Mouse (Mus musculus) CH12.LX (cell line): ENCODE data around the gene Dazl. TPM values are rescaled to one million over a fixed set of nuclear protein-coding genes. Genes with fewer than 3 reads are reported as not detected.

ENCODE experiments used
- DNase-seq: peaks from one replicate; pipeline ENCODE4 v3.0.0-alpha.2; 2013; ENCODE audit errors: extremely low read depth
- H3K27ac ChIP-seq: 2 replicates; pipeline ENCODE4 v1.5.1; 2012; ENCODE audit warnings: low read depth, mild to moderate bottlenecking, control low read depth, moderate library complexity; ENCODE audit not compliant: insufficient read depth
- H3K27me3 ChIP-seq: replicated peaks from 2 replicates; pipeline ENCODE3; 2012; ENCODE audit warnings: inconsistent platforms
- H3K36me3 ChIP-seq, 2 experiments: replicated peaks in 1 of 2; 2 replicates each; pipeline versions ENCODE3 to v1.6.1; 2012; ENCODE audit warnings: inconsistent platforms in 1 of 2, low read length in 1 of 2, mild to moderate bottlenecking in 1 of 2, mixed read lengths in 1 of 2, moderate library complexity in 1 of 2; ENCODE audit not compliant: control insufficient read depth in 1 of 2, insufficient read depth in 1 of 2
- H3K4me1 ChIP-seq, 2 experiments: 2 replicates each; pipeline ENCODE4 v1.6.1; 2012; ENCODE audit warnings: inconsistent platforms in 1 of 2, moderate library complexity in 1 of 2; ENCODE audit not compliant: insufficient read depth in 2 of 2, control insufficient read depth in 1 of 2
- H3K4me2 ChIP-seq: 2 replicates; pipeline ENCODE4 v1.6.1; 2012; ENCODE audit warnings: low read depth, mild to moderate bottlenecking, control low read depth; ENCODE audit not compliant: poor library complexity, insufficient read depth, severe bottlenecking
- H3K4me3 ChIP-seq, 3 experiments: fragments of 150-350 bp in 1 of 3; sonication (generic) in 1 of 3; replicated peaks in 1 of 3; 2 replicates each; pipeline versions ENCODE3 to v1.5.1; 2011 to 2012; ENCODE audit warnings: low read depth in 2 of 3, low read length in 2 of 3, mild to moderate bottlenecking in 2 of 3, moderate library complexity in 2 of 3, control low read depth in 1 of 3, improper control_type of control experiment in 1 of 3, inconsistent platforms in 1 of 3, mixed read lengths in 1 of 3; ENCODE audit not compliant: poor library complexity in 1 of 3
- H3K79me2 ChIP-seq: replicated peaks from 2 replicates; pipeline ENCODE4 v1.6.1; 2012; ENCODE audit warnings: mild to moderate bottlenecking, moderate library complexity; ENCODE audit not compliant: control insufficient read depth, poor library complexity, insufficient read depth, severe bottlenecking; ENCODE audit errors: extremely low read depth
- H3K9ac ChIP-seq: 2 replicates; pipeline ENCODE4 v1.6.1; 2012; ENCODE audit warnings: low read depth, mild to moderate bottlenecking, control low read depth, moderate library complexity; ENCODE audit not compliant: insufficient read depth
- H3K9me3 ChIP-seq: replicated peaks from 2 replicates; pipeline ENCODE3; 2012; ENCODE audit warnings: low read length, inconsistent platforms, mixed read lengths
- CHD1 ChIP-seq: IDR thresholded peaks from 2 replicates; pipeline ENCODE4 v1.6.1; 2012; ENCODE audit warnings: low read depth, low read length, improper control_type of control experiment, inconsistent platforms
- CHD2 ChIP-seq: IDR thresholded peaks from 2 replicates; pipeline ENCODE4 v1.6.1; 2011; ENCODE audit warnings: low read length, improper control_type of control experiment
- ELF1 ChIP-seq: IDR thresholded peaks from 2 replicates; pipeline ENCODE4 v1.6.1; 2014; ENCODE audit warnings: low read depth, mild to moderate bottlenecking, inconsistent platforms, low read length, improper control_type of control experiment
- EP300 ChIP-seq: IDR thresholded peaks from 2 replicates; pipeline ENCODE4 v1.6.1; 2011; ENCODE audit warnings: low read length, improper control_type of control experiment
- ETS1 ChIP-seq: conservative IDR thresholded peaks from 2 replicates; pipeline ENCODE4 v1.6.1; 2012; ENCODE audit warnings: low read depth, mild to moderate bottlenecking, inconsistent platforms, low read length, improper control_type of control experiment, moderate library complexity
- GABPA ChIP-seq: IDR thresholded peaks from 2 replicates; pipeline ENCODE4 v1.6.1; 2012; ENCODE audit warnings: low read depth, low read length, improper control_type of control experiment, inconsistent platforms; ENCODE audit not compliant: insufficient replicate concordance
- HCFC1 ChIP-seq: IDR thresholded peaks from 2 replicates; pipeline ENCODE4 v1.6.1; 2012; ENCODE audit warnings: low read depth, mild to moderate bottlenecking, inconsistent platforms, low read length, improper control_type of control experiment
- JUN ChIP-seq: IDR thresholded peaks from 2 replicates; pipeline ENCODE4 v1.6.1; 2011; ENCODE audit warnings: low read depth, mild to moderate bottlenecking, low read length, improper control_type of control experiment, moderate library complexity; ENCODE audit not compliant: insufficient read depth
- KAT2A ChIP-seq: IDR thresholded peaks from 2 replicates; pipeline ENCODE4 v1.6.1; 2012; ENCODE audit warnings: low read length, improper control_type of control experiment, inconsistent platforms; ENCODE audit not compliant: insufficient replicate concordance
- MAFK ChIP-seq: IDR thresholded peaks from 2 replicates; pipeline ENCODE4 v1.6.1; 2011; ENCODE audit warnings: low read length, improper control_type of control experiment; ENCODE audit not compliant: insufficient replicate concordance
- POLR2A ChIP-seq: IDR thresholded peaks from 2 replicates; pipeline ENCODE4 v1.6.1; 2011; ENCODE audit warnings: low read depth, mild to moderate bottlenecking, improper control_type of control experiment, low read length
- POLR2AphosphoS2 ChIP-seq: IDR thresholded peaks from 2 replicates; pipeline ENCODE4 v1.6.1; 2011; ENCODE audit warnings: low read depth, low read length, improper control_type of control experiment
- RAD21 ChIP-seq: IDR thresholded peaks from 2 replicates; pipeline ENCODE4 v1.6.1; 2011; ENCODE audit warnings: low read depth, mild to moderate bottlenecking, low read length, improper control_type of control experiment, moderate library complexity
- SMC3 ChIP-seq: IDR thresholded peaks from 2 replicates; pipeline ENCODE4 v1.6.1; 2011; ENCODE audit warnings: low read depth, low read length, improper control_type of control experiment
- TCF12 ChIP-seq: IDR thresholded peaks from 2 replicates; pipeline ENCODE4 v1.6.1; 2014; ENCODE audit warnings: low read depth, mild to moderate bottlenecking, inconsistent platforms, low read length, improper control_type of control experiment
- USF1 ChIP-seq: IDR thresholded peaks from 2 replicates; pipeline ENCODE4 v1.6.1; 2014; ENCODE audit warnings: low read depth, mild to moderate bottlenecking, inconsistent platforms, low read length, improper control_type of control experiment
- ZMIZ1 ChIP-seq: IDR thresholded peaks from 2 replicates; pipeline ENCODE4 v1.6.1; 2012; ENCODE audit warnings: low read depth, mild to moderate bottlenecking, inconsistent platforms, low read length, improper control_type of control experiment
- dilution Hi-C: fragments of 300-500 bp; cut with MboI; formaldehyde crosslinking; loops from 2 replicates; pipeline ENCODE4 v1.14.3; 2020; ENCODE audit warnings: low sequenced_read_pairs; ENCODE audit not compliant: extremely low pct_unique_long_range_greater_than_20kb, extremely low pct_ligation_motif_present
- in situ Hi-C: fragments of 300-500 bp; cut with MboI; formaldehyde crosslinking; loops from 3 replicates; pipeline ENCODE4 v1.14.3; 2019; ENCODE audit warnings: low sequenced_read_pairs, low pct_ligation_motif_present, low pct_unique_long_range_greater_than_20kb, mixed read lengths
- polyA plus RNA-seq: library from polyadenylated mRNA; unstranded; fragments of >175 nt; gene quantifications from 2 replicates; pipeline ENCODE4 v1.2.1, GENCODE M21; 2012; ENCODE audit warnings: low read depth; ENCODE audit not compliant: insufficient read length
- total RNA-seq, 2 experiments: library from RNA; depleted of rRNA; stranded (reverse); fragments of 300-350 nt in 1 of 2; fragments of >200 nt in 1 of 2; gene quantifications; 2 replicates each; pipeline ENCODE4 v1.2.3; 2012 to 2014

The Dazl gene
- total and polyA plus RNA-seq, 3 experiments = 0.09 TPM; not detected in 2

GRCm38 (mm10) chr17:50334694-50335093 is 41.3 kb upstream of the Dazl start:
- no peak for TF ChIP-seq JUN
- TF ChIP-seq POLR2AphosphoS2 = no peak
- no peak for TF ChIP-seq SMC3
- TF ChIP-seq USF1 = no peak
- TF ChIP-seq HCFC1 = no peak
- TF ChIP-seq CHD1 = no peak
- no peak for TF ChIP-seq TCF12
- TF ChIP-seq GABPA = no peak
- TF ChIP-seq EP300 = no peak
- no peak for TF ChIP-seq RAD21
- Histone ChIP-seq H3K9me3 (no peaks in the 10 kb centered on the region), H3K4me2 (no peak overlapping the region), H3K4me3 (no peak overlapping the region), H3K9ac (no peak overlapping the region), H3K79me2 (no peaks in the 10 kb centered on the region), H3K27ac (no peak overlapping the region), H3K36me3 (no peaks in the 10 kb centered on the region), H3K4me1 (peaks cover 0 to 5% of the 10 kb centered on the region in 2 experiments; a peak in 1 of 4 replicates), H3K27me3 (no peaks in the 10 kb centered on the region)
- dilution Hi-C loops (no loop called here), in situ Hi-C loops (loop anchor here (25.0 kb wide), 1 partner anchor 453 kb away; no protein-coding TSS in a partner anchor)
- no peak for DNase-seq

- no peak for TF ChIP-seq POLR2AphosphoS2
- TF ChIP-seq SMC3 = no peak
- TF ChIP-seq POLR2A = no peak
- TF ChIP-seq CHD2 = no peak
- no peak for TF ChIP-seq ETS1
- TF ChIP-seq HCFC1 = no peak
- no peak for TF ChIP-seq KAT2A
- TF ChIP-seq USF1 = no peak
- TF ChIP-seq ELF1 = no peak
- no peak for TF ChIP-seq ZMIZ1
- no peak for TF ChIP-seq MAFK
- TF ChIP-seq, all 38 proteins: peak for 0
- Histone ChIP-seq H3K9ac (no peak overlapping the region), H3K9me3 (no peaks in the 10 kb centered on the region), H3K27me3 (no peaks in the 10 kb centered on the region), H3K27ac (no peak overlapping the region), H3K36me3 (no peaks in the 10 kb centered on the region), H3K4me3 (no peak overlapping the region), H3K4me1 (peaks cover 0 to 5% of the 10 kb centered on the region in 2 experiments; a peak in 1 of 4 replicates), H3K79me2 (no peaks in the 10 kb centered on the region), H3K4me2 (no peak overlapping the region)
- dilution Hi-C loops (no loop called here), in situ Hi-C loops (loop anchor here (25.0 kb wide), 1 partner anchor 455 kb away; no protein-coding TSS in a partner anchor)
- DNase-seq = no peak
These were observed 38.5 kb upstream of the Dazl start for GRCm38 (mm10) chr17:50332012-50332300.
